Mouse (Mus musculus) spleen, postnatal 4 days (tissue): Measurements from ENCODE around the gene Lhpp.

ENCODE experiments used
- DNase-seq, 2 experiments: peaks; one replicate each; pipeline ENCODE4 v3.0.0; 2022; ENCODE audit warnings: low spot score in 2 of 2

The Lhpp gene

GRCm38 (mm10) chr7:132610468-132611318, at the start of gene Lhpp:
Lhpp (plus strand) TSS chr7:132610638.
- peak; percentile 76 to 86 for DNase-seq

GRCm38 (mm10) chr7:132565831-132566230, 44.6 kb upstream of the Lhpp start:
- no peak for DNase-seq

GRCm38 (mm10) chr7:132568817-132569216, 41.6 kb upstream of the Lhpp start:
- DNase-seq: peak; percentile 60 to 77

GRCm38 (mm10) chr7:132570071-132570470, 40.4 kb upstream of the Lhpp start:
- DNase-seq: peak; percentile 58 to 70

DNA sequence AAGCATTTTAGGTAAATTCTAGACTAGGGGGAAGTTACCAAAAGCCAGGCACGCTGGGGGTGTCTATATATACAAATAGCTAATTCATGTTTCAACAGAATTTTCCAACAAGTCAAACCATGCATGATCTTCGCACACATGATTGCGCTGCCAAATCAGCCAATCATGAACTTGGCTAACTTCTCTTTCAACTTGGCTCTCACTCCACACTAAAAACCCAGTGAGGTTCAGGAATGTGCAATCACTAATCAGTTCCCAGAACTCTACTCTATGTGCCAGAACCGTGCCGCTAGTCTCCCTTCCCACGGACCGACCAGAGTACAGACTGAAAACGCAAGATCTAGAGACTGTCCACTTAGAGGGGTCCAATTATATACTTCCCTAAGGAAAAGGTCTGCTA, 39.0 kb upstream of the Lhpp start:
- DNase-seq: no peak

- DNase-seq: no peak
These were observed 37.7 kb upstream of the Lhpp start for GRCm38 (mm10) chr7:132572738-132573137.

- no peak for DNase-seq
These were observed 37.2 kb upstream of the Lhpp start for GRCm38 (mm10) chr7:132573205-132573604.

- DNase-seq: no peak
These were observed 35.8 kb upstream of the Lhpp start for GRCm38 (mm10) chr7:132574646-132575045.

GRCm38 (mm10) chr7:132575623-132576022, 34.8 kb upstream of the Lhpp start:
- DNase-seq: peak; percentile 83 to 94

- peak; percentile 95 to 96 for DNase-seq
These were observed 34.3 kb upstream of the Lhpp start, which contains the start of gene Oat for GRCm38 (mm10) chr7:132576116-132576650. Oat (minus strand) TSS chr7:132576398.

GRCm38 (mm10) chr7:132576891-132577290, 33.5 kb upstream of the Lhpp start:
- DNase-seq: no peak

DNA sequence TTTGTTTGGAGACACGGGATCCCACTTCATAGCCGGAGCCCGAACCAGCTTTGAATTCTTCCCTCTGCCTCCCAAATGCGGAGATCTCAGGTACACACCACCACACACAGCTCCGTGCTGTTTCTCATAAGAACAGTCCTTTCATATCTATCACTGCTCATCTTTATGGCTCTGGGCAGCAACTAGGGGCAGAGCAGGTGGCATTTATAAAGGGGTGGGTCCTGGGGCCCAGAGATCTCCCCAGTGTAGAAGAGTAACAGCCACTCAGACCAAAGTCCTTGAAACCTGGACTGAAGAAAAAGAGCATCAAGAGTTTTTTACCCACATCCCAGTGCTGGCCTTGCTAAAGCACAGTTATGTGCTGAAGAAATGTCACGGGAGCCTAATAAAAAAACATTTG, 29.9 kb upstream of the Lhpp start:
- no peak for DNase-seq

DNA sequence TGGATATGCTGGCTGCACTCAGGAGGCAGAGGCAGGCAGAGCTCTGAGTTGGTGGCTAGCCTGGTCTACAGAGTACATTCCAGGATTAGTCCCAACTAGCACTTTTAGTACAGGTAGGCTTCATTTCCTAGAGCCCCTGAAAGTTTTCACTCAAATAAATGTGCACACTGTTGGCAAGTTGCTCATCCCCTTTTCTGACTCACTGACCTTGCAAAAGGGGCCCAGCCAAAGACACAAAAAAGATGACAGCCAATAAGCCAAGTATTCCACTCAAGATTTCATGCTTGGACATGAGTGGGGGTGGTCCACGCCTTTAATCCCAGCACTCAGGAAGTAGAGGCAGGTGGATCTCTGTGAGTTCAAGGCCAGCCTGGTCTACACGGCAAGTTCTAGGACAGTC, 29.0 kb upstream of the Lhpp start:
- no peak for DNase-seq

- DNase-seq: no peak
These were observed 24.5 kb upstream of the Lhpp start for GRCm38 (mm10) chr7:132585695-132586491.

- no peak for DNase-seq
These were observed 23.3 kb upstream of the Lhpp start for GRCm38 (mm10) chr7:132587167-132587566.

GRCm38 (mm10) chr7:132589610-132590009, 20.8 kb upstream of the Lhpp start:
- DNase-seq: no peak

DNA sequence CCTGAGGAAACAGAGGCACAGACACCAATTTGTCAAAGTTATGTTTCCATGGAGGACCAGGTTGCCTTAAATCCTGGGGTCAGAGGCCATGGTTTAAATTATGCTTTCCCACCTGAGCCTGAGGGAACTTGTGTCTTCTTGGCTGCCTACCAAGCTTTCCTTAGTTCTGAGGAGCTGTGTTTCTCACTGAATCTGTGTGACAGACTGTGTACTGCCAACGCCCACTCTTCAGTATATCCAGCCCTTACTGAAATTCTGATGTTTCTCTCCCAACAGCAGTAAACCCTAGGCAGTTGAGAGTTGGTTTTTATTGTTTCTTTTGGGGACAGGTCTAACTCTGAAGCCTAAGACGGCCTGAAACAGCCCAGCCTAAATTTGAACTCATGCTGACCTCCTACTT, 16.7 kb upstream of the Lhpp start:
- DNase-seq: no peak

DNA sequence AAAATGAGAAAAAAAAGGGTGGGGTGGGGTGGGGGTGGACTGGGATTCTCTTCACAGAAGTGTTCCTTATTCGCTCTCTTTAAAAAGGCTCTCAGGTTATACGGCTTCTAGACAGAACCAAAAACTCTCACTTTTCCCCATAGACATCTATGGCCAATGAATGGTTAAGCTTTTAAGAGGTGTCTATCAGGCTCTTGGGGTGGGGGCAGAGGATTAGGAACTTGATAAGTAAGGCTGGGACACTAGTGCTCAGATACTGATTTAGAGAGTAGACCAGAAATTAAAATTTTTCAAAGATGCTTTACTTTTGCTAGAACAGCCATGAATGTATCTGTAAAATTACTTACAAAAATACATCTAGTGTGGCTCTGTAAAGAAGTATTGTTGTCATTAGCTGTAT, 16.1 kb upstream of the Lhpp start:
- DNase-seq: no peak

DNA sequence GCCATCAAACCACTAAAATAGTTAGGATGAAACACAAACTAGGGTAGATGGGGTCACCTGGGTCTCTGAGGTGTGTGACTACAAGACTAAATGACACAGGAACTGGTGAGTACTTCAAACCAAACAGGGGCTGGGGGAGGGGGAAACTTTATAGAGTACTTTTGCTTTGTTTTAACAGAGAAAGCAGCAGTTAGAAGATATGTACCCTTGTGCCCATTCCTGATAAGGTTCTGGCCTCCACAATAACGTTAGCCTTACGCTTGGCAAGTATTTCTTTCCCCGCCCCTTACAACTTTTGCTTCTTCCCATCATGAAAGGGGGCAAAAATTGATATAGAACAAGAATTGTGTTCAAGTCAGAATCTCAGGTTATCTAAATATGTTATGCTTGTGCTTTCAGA, 14.7 kb upstream of the Lhpp start:
- no peak for DNase-seq

DNA sequence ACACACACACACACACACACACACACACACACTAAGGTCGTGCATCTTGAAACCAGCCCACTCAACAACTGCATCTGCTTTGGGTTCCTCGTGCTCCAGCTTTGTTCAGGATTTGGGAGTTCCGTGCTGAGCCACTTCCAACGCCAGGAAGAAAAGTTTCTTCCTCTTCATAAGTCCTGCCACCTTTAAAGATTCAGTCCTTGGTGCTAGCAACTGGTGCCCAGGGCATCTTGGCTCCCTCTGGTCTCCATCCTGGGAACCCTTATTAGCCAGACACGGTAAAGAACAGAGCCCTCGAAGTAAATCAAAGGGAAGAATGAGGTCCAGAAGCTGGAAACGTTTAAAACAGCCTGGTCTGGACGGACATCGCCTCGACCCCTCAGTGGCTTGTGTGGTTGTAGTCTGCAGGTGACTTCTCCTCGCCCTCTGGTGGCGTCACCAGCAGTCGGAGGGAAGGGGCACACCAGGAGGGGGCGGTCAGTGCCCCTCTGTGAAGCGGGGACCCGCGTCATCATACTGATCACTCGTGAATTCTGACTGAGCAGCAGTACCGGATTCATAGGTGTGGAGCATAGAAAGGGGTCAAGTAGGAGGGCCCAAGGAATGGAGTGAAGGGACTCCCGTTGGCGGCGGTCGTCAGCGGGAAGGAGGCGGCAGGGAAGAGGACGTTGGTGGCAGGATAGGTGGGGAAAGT, 13.7 kb upstream of the Lhpp start:
- no peak for DNase-seq

DNA sequence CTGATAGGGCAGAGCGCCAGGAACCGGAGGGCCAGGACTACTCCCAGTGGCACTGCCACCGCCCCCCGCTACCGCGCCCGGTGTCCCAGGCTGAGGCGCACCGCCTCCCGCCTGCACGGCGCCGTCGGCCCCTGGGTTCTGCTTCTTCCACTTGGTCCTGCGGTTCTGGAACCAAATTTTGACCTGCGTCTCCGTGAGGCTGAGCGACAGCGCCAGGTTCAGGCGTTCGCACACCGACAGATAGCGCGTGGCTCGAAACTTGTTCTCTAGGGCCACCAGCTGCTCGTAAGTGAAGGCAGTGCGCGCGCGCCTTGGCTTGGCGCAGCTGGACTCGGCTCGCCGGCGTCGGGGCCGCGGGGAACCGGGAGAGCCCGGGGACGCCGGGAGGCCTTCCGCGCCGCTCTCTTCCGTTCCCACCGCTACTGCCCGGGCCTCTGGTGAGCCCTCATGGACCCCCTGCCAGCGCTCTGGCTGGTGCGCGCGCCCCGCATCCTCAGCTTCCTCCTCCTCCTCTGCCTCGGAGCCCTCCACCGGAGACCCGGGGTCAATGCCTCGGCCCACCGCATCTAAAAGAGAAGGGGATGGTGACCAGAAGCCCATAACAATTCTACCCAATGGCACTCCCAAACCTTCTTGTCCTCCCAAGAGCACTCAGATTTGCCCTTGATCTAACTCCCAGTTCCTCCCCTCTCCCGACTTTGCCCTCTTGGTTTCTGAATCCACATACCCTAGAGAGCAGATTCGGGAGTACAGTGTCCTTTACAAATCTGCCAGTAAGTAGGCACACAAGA, 13.0 kb upstream of the Lhpp start:
- peak in 1 of 2 experiments; percentile 20 for DNase-seq
